Mouse (Mus musculus) bone marrow, adult 2 months (tissue): ENCODE measurements at regions not wholly inside any gene's neighbourhood (a gene's known extent, or its start where the extent isn't known, plus 50 kb on each side); places are given as distances from the start of the nearest gene placed in this dataset.
"Not testable (repeated sequence)": the region's sequence is repeated elsewhere in the genome, so short reads cannot be mapped to it uniquely, and the experiment has no call there.

ENCODE experiments used
- H3K27ac ChIP-seq: fragments of 200-500 bp; 2 replicates; pipeline ENCODE4 v1.5.1; 2012; ENCODE audit warnings: low read depth, mild to moderate bottlenecking, control low read depth, inconsistent platforms, low read length; ENCODE audit not compliant: control insufficient read depth, poor library complexity, insufficient read depth
- H3K4me1 ChIP-seq: fragments of 200-500 bp; 2 replicates; pipeline ENCODE4 v1.6.1; 2011; ENCODE audit warnings: low read length; ENCODE audit not compliant: control insufficient read depth, insufficient read depth
- H3K4me3 ChIP-seq: fragments of 200-500 bp; replicated peaks from 2 replicates; pipeline ENCODE3; 2011; ENCODE audit warnings: mild to moderate bottlenecking, low read depth, low read length, control low read depth; ENCODE audit not compliant: control insufficient read depth
- CTCF ChIP-seq: fragments of 200-500 bp; IDR thresholded peaks from 2 replicates; pipeline ENCODE4 v1.5.1; 2011; ENCODE audit warnings: low read length, control low read depth; ENCODE audit not compliant: control insufficient read depth, insufficient read depth
- POLR2A ChIP-seq: fragments of 200-500 bp; IDR thresholded peaks from 2 replicates; pipeline ENCODE4 v1.6.1; 2011; ENCODE audit warnings: low read depth, mild to moderate bottlenecking, control low read depth, low read length, borderline replicate concordance; ENCODE audit not compliant: control insufficient read depth
- WGBS: fragments of 180-500 bp; shearing (Covaris S2); methylation state at CpG from one replicate; pipeline ENCODE4 v1.1.7; 2018; 5-methylcytosine and 5-hydroxymethylcytosine counted together

GRCm38 (mm10) chr2:128285457-128285856 is 159.6 kb downstream of the Bcl2l11 start:
- no peak for TF ChIP-seq CTCF
- TF ChIP-seq POLR2A: no peak
- 87% methylated on average over 12 of the region's 12 CpGs for WGBS

GRCm38 (mm10) chr2:128288138-128288551 is 162.3 kb downstream of the Bcl2l11 start:
- Histone ChIP-seq H3K27ac (no peak overlapping the region), H3K4me1 (peaks cover 2% of the 10 kb centered on the region), H3K4me3 (no peak overlapping the region)
- TF ChIP-seq POLR2A (no peak), CTCF (no peak)
- WGBS: 58% methylated on average over 12 of the region's 12 CpGs

More at GRCm38 (mm10) chr2:128285457-128285856, 159.6 kb downstream of the Bcl2l11 start:
- H3K27ac ChIP-seq: no peak overlapping the region
- no peak overlapping the region for H3K4me3 ChIP-seq
- H3K4me1 ChIP-seq: peaks cover 2% of the 10 kb centered on the region

- Histone ChIP-seq H3K4me3 (no peak overlapping the region), H3K4me1 (peaks cover 5% of the 10 kb centered on the region), H3K27ac (no peak overlapping the region)
- TF ChIP-seq POLR2A (no peak), CTCF (no peak)
- 83% methylated on average over 3 of the region's 3 CpGs for WGBS
Measured at GRCm38 (mm10) chr2:128290609-128291008, 164.8 kb downstream of the Bcl2l11 start.

DNA sequence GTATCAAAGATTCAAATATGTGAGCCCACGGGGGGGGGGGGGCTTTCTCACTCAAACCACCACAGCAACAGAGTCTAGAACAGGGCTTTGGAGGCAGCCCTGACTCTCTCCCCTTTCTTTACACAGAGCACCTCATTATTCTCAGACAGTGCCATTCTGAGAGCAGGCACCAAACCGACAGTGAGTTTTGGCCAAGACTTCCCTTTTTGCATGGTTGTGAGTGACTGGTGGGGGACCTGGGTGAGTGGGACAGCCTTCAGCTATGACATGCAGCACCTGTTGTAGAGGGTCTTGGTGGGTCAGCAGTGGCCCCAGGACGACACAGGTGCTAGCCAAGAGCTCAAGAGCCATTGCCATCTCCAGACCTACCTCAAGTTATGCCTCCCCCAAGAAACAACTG is 168.8 kb downstream of the Bcl2l11 start:
- Histone ChIP-seq H3K4me3 (no peak overlapping the region), H3K4me1 (peaks cover 3% of the 10 kb centered on the region), H3K27ac (no peak overlapping the region)
- whole genome bisulfite sequencing: 10% methylated on average over 3 of the region's 3 CpGs
- no peak for TF ChIP-seq POLR2A
- no peak for TF ChIP-seq CTCF

- Histone ChIP-seq H3K27ac (no peak overlapping the region), H3K4me3 (no peak overlapping the region), H3K4me1 (peaks cover 3% of the 10 kb centered on the region)
- TF ChIP-seq CTCF (no peak), POLR2A (no peak)
- 4% methylated on average over 11 of the region's 11 CpGs for WGBS
Measured at GRCm38 (mm10) chr2:128295018-128295424, 169.2 kb downstream of the Bcl2l11 start.

DNA sequence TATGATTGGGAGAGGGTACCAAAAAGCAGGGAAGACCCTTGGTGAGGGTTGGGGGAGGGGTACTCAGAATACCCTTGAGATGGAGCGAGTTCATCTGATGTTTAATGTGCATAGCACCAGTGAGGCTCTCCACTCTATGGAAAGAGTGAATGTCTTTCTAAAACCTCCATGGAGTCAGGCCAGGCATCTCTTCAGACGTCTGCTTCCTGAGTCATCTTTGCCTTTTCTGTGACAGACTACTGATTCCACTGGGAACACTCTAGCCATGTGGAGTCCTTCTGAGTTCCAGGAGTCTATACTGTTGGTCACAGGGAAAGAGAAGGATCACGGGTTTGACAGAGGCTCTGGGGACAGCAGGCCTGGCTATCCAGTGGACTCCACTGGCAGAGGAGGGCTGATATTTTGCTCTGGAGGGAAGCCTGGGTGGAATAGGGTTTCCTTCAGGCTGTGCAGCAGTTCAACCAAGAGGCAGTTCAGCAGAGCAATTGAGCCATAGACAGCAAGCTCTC is 169.9 kb downstream of the Bcl2l11 start:
- Histone ChIP-seq H3K4me1 (peaks cover 3% of the 10 kb centered on the region), H3K27ac (no peak overlapping the region), H3K4me3 (no peak overlapping the region)
- 68% methylated on average over 3 of the region's 3 CpGs for WGBS
- TF ChIP-seq CTCF (no peak), POLR2A (no peak)

DNA sequence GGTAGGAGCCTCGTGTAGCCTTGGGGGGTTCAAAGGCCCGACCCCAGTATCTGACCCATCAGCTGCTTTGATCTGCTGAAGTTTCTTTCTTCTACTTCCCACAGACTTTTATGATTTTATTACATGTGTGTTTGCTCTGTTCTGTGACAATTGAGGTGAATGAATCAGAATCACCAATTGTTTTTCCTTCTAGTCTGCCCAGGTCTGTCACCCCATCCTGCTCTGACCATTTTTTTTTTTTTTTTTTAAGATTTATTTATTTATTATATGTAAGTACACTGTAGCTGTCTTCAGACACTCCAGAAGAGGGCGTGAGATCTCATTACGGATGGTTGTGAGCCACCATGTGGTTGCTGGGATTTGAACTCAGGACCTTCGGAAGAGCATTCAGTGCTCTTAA is 170.6 kb downstream of the Bcl2l11 start:
- H3K27ac ChIP-seq, H3K4me3 ChIP-seq, H3K4me1 ChIP-seq: not testable (repeated sequence)
- WGBS: 74% methylated on average over 5 of the region's 5 CpGs

- 21% methylated on average over 5 of the region's 5 CpGs for WGBS
- Histone ChIP-seq H3K27ac (no peak overlapping the region), H3K4me1 (peaks cover 3% of the 10 kb centered on the region), H3K4me3 (no peak overlapping the region)
- TF ChIP-seq POLR2A: no peak
- no peak for TF ChIP-seq CTCF
Measured at GRCm38 (mm10) chr2:128296897-128297296, 171.1 kb downstream of the Bcl2l11 start.

DNA sequence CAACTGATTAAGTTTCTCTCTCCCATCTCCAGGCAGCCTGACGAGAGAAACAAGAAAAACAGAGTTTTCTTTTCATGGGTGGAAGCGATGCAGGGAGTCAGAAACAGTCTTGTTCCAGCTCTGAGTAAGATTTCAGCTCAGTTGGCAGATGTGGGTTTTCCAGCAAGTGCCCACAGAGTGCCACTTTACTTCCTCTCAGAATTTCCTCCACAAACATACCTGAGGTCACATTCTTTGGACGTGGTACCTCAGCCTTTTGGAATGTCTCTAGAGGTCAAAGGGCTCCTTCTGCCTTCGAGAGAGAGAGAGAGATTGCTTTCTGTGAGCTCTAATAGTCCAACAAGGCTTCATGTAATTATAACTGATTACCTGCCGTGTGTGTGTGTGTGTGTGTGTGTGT is 172.0 kb downstream of the Bcl2l11 start:
- 55% methylated on average over 5 of the region's 5 CpGs for WGBS
- TF ChIP-seq POLR2A: no peak
- no peak for TF ChIP-seq CTCF

GRCm38 (mm10) chr2:128298996-128299395 is 173.2 kb downstream of the Bcl2l11 start:
- Histone ChIP-seq H3K27ac (no peak overlapping the region), H3K4me1 (peaks cover 3% of the 10 kb centered on the region), H3K4me3 (no peak overlapping the region)
- TF ChIP-seq CTCF (no peak), POLR2A (no peak)
- WGBS: 82% methylated on average over 8 of the region's 8 CpGs

More for the DNA sequence above, 172.0 kb downstream of the Bcl2l11 start:
- peaks cover 3% of the 10 kb centered on the region for H3K4me1 ChIP-seq
- no peak overlapping the region for H3K4me3 ChIP-seq
- H3K27ac ChIP-seq: no peak overlapping the region
